Mouse (Mus musculus) thymus, adult 2 months (tissue): Measurements from ENCODE around the gene Csta1.
"Not testable (repeated sequence)": the region's sequence is repeated elsewhere in the genome, so short reads cannot be mapped to it uniquely, and the experiment has no call there.

Experiments
- CTCF ChIP-seq: fragments of 200-500 bp; IDR thresholded peaks from 2 replicates; pipeline ENCODE4 v1.5.1; 2012; ENCODE audit warnings: mild to moderate bottlenecking, control low read depth, low read length, moderate library complexity, borderline replicate concordance; ENCODE audit not compliant: control insufficient read depth, poor library complexity, insufficient read depth; ENCODE audit errors: extremely low read depth
- POLR2A ChIP-seq: fragments of 200-500 bp; IDR thresholded peaks from 2 replicates; pipeline ENCODE4 v1.6.1; 2012; ENCODE audit warnings: mild to moderate bottlenecking, low read length, control low read depth, moderate library complexity; ENCODE audit not compliant: control insufficient read depth, poor library complexity, insufficient read depth; ENCODE audit errors: extremely low read depth

GRCm38 (mm10) chr16:36115751-36116150 is 15.3 kb downstream of the Csta1 start:
- not testable (repeated sequence) for TF ChIP-seq CTCF, POLR2A
